Mouse (Mus musculus): ENCODE results near the gene Spn. TPM values are rescaled to one million over a fixed set of nuclear protein-coding genes. Genes with fewer than 3 reads are reported as not detected.

Gene Spn
- total and polyA plus RNA-seq, 3 experiments, result 52.8 to 251 (median 90.2) TPM

GRCm38 (mm10) chr7:127103960-127104359, 33.7 kb downstream of the Spn start:
- DNase-seq (ENCODE audit: low spot score) (no peak), ATAC-seq (ENCODE audit: extremely low read depth, insufficient number of reproducible peaks, low FRiP score, poor library complexity, severe bottlenecking) (no peak)
- no peak for TF ChIP-seq TAL1 (conservative IDR thresholded peaks at IDR 0.05; ENCODE audit: low read depth, low read length)
- TF ChIP-seq GATA2 (IDR thresholded peaks at IDR 0.05; ENCODE audit: borderline replicate concordance, low read depth, low read length), result no peak
- TF ChIP-seq POLR2AphosphoS5 (IDR thresholded peaks at IDR 0.05; ENCODE audit: insufficient replicate concordance, low read depth, low read length), result no peak
- no peak for TF ChIP-seq CTCF (IDR thresholded peaks at IDR 0.05; ENCODE audit: low read depth, low read length)
- no peak for TF ChIP-seq GATA1 (IDR thresholded peaks at IDR 0.05; ENCODE audit: borderline replicate concordance, low read length)
- Histone ChIP-seq H3K27me3 (ENCODE audit: insufficient read depth, low read length) (peaks cover 2% of the 10 kb centered on the region; the same call in 1 of the 2 replicates), H3K4me3 (ENCODE audit: low read depth, low read length) (no peak overlapping the region), H3K36me3 (replicated peaks) (peaks cover 31% of the 10 kb centered on the region), H3K9me3 (replicated peaks) (peaks cover under 1% of the 10 kb centered on the region), H3K4me1 (ENCODE audit: insufficient read depth, low read depth, low read length) (peaks cover 37% of the 10 kb centered on the region)

- Histone ChIP-seq H3K36me3 (replicated peaks) (peaks cover 15% of the 10 kb centered on the region), H3K27me3 (ENCODE audit: insufficient read depth, low read length) (peaks cover 2% of the 10 kb centered on the region; the same call in 1 of the 2 replicates), H3K4me1 (ENCODE audit: insufficient read depth, low read depth, low read length) (peaks cover 40% of the 10 kb centered on the region), H3K9me3 (replicated peaks) (peaks cover 5% of the 10 kb centered on the region), H3K4me3 (ENCODE audit: low read depth, low read length) (no peak overlapping the region)
- no peak for ATAC-seq (ENCODE audit: extremely low read depth, insufficient number of reproducible peaks, low FRiP score, poor library complexity, severe bottlenecking)
- no peak for TF ChIP-seq POLR2AphosphoS5 (IDR thresholded peaks at IDR 0.05; ENCODE audit: insufficient replicate concordance, low read depth, low read length)
- TF ChIP-seq TAL1 (conservative IDR thresholded peaks at IDR 0.05; ENCODE audit: low read depth, low read length), result no peak
- no peak for TF ChIP-seq CTCF (IDR thresholded peaks at IDR 0.05; ENCODE audit: low read depth, low read length)
- TF ChIP-seq GATA1 (IDR thresholded peaks at IDR 0.05; ENCODE audit: borderline replicate concordance, low read length), result no peak
- TF ChIP-seq GATA2 (IDR thresholded peaks at IDR 0.05; ENCODE audit: borderline replicate concordance, low read depth, low read length), result no peak
- no peak for DNase-seq (ENCODE audit: low spot score)
These were observed 35.5 kb downstream of the Spn start for GRCm38 (mm10) chr7:127102148-127102547.

- H3K4me3 ChIP-seq (ENCODE audit: low read depth, low read length), result no peak overlapping the region
- ATAC-seq (ENCODE audit: extremely low read depth, insufficient number of reproducible peaks, low FRiP score, poor library complexity, severe bottlenecking) (0 out of 2 replicates have a peak, but pooled peaks have one; percentile 15), DNase-seq (ENCODE audit: low spot score) (no peak)
- peaks cover 12% of the 10 kb centered on the region for H3K36me3 ChIP-seq (replicated peaks)
- H3K9me3 ChIP-seq (replicated peaks), result peaks cover 5% of the 10 kb centered on the region
- TF ChIP-seq TAL1 (conservative IDR thresholded peaks at IDR 0.05; ENCODE audit: low read depth, low read length), result no peak
- no peak for TF ChIP-seq POLR2AphosphoS5 (IDR thresholded peaks at IDR 0.05; ENCODE audit: insufficient replicate concordance, low read depth, low read length)
- TF ChIP-seq GATA1 (IDR thresholded peaks at IDR 0.05; ENCODE audit: borderline replicate concordance, low read length), result no peak
- TF ChIP-seq CTCF (IDR thresholded peaks at IDR 0.05; ENCODE audit: low read depth, low read length), result no peak
- TF ChIP-seq GATA2 (IDR thresholded peaks at IDR 0.05; ENCODE audit: borderline replicate concordance, low read depth, low read length), result no peak
- peaks cover 2% of the 10 kb centered on the region; the same call in 1 of the 2 replicates for H3K27me3 ChIP-seq (ENCODE audit: insufficient read depth, low read length)
- H3K4me1 ChIP-seq (ENCODE audit: insufficient read depth, low read depth, low read length), result peaks cover 40% of the 10 kb centered on the region
These were observed 36.1 kb downstream of the Spn start for GRCm38 (mm10) chr7:127101451-127102016.

- H3K4me1 ChIP-seq (ENCODE audit: insufficient read depth, low read depth, low read length), result peaks cover 40% of the 10 kb centered on the region
These were observed 38.1 kb downstream of the Spn start for GRCm38 (mm10) chr7:127099528-127099927.

DNA sequence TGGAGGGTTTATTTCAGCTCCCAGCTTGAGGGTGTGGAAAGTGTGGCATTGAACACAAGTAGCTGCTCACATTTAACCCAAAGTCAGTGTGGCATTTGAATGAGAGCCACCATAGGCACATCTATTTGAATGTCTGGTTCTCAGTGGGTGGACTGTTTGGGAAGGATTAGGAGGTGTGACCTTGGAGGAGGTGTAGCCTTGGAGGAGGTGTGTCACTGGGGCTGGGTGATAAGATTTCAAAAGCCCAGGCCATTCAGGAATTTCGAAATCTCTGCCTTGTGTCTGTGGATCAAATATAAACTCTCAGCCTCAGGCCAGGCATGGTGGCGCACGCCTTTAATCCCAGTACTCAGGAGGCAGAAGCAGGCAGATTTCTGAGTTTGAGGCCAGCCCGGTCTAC, 38.7 kb downstream of the Spn start:
- Histone ChIP-seq H3K36me3 (replicated peaks) (peaks cover 26% of the 10 kb centered on the region), H3K27me3 (ENCODE audit: insufficient read depth, low read length) (peaks cover 2% of the 10 kb centered on the region; the same call in 1 of the 2 replicates), H3K4me3 (ENCODE audit: low read depth, low read length) (no peak overlapping the region), H3K4me1 (ENCODE audit: insufficient read depth, low read depth, low read length) (peaks cover 40% of the 10 kb centered on the region), H3K9me3 (replicated peaks) (peaks cover 5% of the 10 kb centered on the region)
- no peak for TF ChIP-seq CTCF (IDR thresholded peaks at IDR 0.05; ENCODE audit: low read depth, low read length)
- TF ChIP-seq GATA1 (IDR thresholded peaks at IDR 0.05; ENCODE audit: borderline replicate concordance, low read length), result no peak
- TF ChIP-seq GATA2 (IDR thresholded peaks at IDR 0.05; ENCODE audit: borderline replicate concordance, low read depth, low read length), result no peak
- TF ChIP-seq TAL1 (conservative IDR thresholded peaks at IDR 0.05; ENCODE audit: low read depth, low read length), result no peak
- TF ChIP-seq POLR2AphosphoS5 (IDR thresholded peaks at IDR 0.05; ENCODE audit: insufficient replicate concordance, low read depth, low read length), result no peak
- DNase-seq (ENCODE audit: low spot score) (no peak), ATAC-seq (ENCODE audit: extremely low read depth, insufficient number of reproducible peaks, low FRiP score, poor library complexity, severe bottlenecking) (no peak)

More at GRCm38 (mm10) chr7:127099528-127099927, 38.1 kb downstream of the Spn start:
- TF ChIP-seq GATA2 (IDR thresholded peaks at IDR 0.05; ENCODE audit: borderline replicate concordance, low read depth, low read length), result no peak
- TF ChIP-seq GATA1 (IDR thresholded peaks at IDR 0.05; ENCODE audit: borderline replicate concordance, low read length), result no peak
- TF ChIP-seq POLR2AphosphoS5 (IDR thresholded peaks at IDR 0.05; ENCODE audit: insufficient replicate concordance, low read depth, low read length), result no peak
- TF ChIP-seq TAL1 (conservative IDR thresholded peaks at IDR 0.05; ENCODE audit: low read depth, low read length), result no peak
- TF ChIP-seq CTCF (IDR thresholded peaks at IDR 0.05; ENCODE audit: low read depth, low read length), result no peak
- Histone ChIP-seq H3K9me3 (replicated peaks) (peaks cover 5% of the 10 kb centered on the region), H3K27me3 (ENCODE audit: insufficient read depth, low read length) (peaks cover 2% of the 10 kb centered on the region; the same call in 1 of the 2 replicates), H3K4me3 (ENCODE audit: low read depth, low read length) (no peak overlapping the region), H3K36me3 (replicated peaks) (peaks cover 20% of the 10 kb centered on the region)
- DNase-seq (ENCODE audit: low spot score), result no peak
- ATAC-seq (ENCODE audit: extremely low read depth, insufficient number of reproducible peaks, low FRiP score, poor library complexity, severe bottlenecking), result no peak

GRCm38 (mm10) chr7:127098521-127098920, 39.1 kb downstream of the Spn start:
- no peak for DNase-seq (ENCODE audit: low spot score)
- Histone ChIP-seq H3K9me3 (replicated peaks) (peaks cover 5% of the 10 kb centered on the region), H3K4me3 (ENCODE audit: low read depth, low read length) (no peak overlapping the region), H3K27me3 (ENCODE audit: insufficient read depth, low read length) (peaks cover 2% of the 10 kb centered on the region; the same call in 1 of the 2 replicates), H3K4me1 (ENCODE audit: insufficient read depth, low read depth, low read length) (peaks cover 40% of the 10 kb centered on the region), H3K36me3 (replicated peaks) (peaks cover 29% of the 10 kb centered on the region)
- no peak for ATAC-seq (ENCODE audit: extremely low read depth, insufficient number of reproducible peaks, low FRiP score, poor library complexity, severe bottlenecking)
- TF ChIP-seq GATA1 (IDR thresholded peaks at IDR 0.05; ENCODE audit: borderline replicate concordance, low read length) (no peak), GATA2 (IDR thresholded peaks at IDR 0.05; ENCODE audit: borderline replicate concordance, low read depth, low read length) (no peak)
